Mouse (Mus musculus): Measurements from ENCODE around the gene Bcat2. TPM values are rescaled to one million over a fixed set of nuclear protein-coding genes. Genes with fewer than 3 reads are reported as not detected.
A peak's percentile ranks its signal among the peaks of the same experiment; 100 is the strongest.
"Not testable (repeated sequence)": the region's sequence is repeated elsewhere in the genome, so short reads cannot be mapped to it uniquely, and the experiment has no call there.

Gene Bcat2
- 10 to 100 TPM; 23.5 to 29.9 TPM for total RNA-seq (2021)

- peak; percentile 59 to 63 for DNase-seq
Measured at GRCm38 (mm10) chr7:45570103-45570741, at the start of gene Bcat2. Gene Bcat2 (plus strand): TSS chr7:45570153.

DNA sequence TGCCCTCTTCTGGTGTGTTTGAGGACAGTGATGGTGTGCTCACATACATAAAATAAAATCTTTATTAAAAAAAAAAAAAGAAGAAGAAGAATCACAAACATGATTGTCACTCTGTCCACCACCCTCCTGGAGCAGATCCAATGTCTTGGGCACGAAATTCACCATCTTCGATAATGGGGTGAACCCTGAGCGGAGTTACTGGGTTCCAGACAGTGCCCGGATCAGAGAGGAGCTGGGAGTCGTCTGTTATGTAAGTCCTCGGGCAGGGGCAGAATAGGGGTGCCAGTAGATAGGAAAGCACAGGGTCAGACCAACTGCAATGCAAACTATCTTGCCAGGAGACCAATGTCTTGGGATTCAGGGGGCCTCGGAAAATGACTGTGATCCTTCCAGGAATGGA lies 49.3 kb upstream of the Bcat2 start:
- no peak for DNase-seq

GRCm38 (mm10) chr7:45521728-45522184 lies 48.2 kb upstream of the Bcat2 start:
- peak; percentile 86 to 87 for DNase-seq

GRCm38 (mm10) chr7:45522194-45522752 lies 47.7 kb upstream of the Bcat2 start:
- DNase-seq: no peak

GRCm38 (mm10) chr7:45522957-45523676 lies 46.8 kb upstream of the Bcat2 start:
- DNase-seq: no peak

GRCm38 (mm10) chr7:45523678-45524170 lies 46.2 kb upstream of the Bcat2 start:
- no peak for DNase-seq

- DNase-seq: no peak
Measured at GRCm38 (mm10) chr7:45524841-45525621, 44.9 kb upstream of the Bcat2 start.

DNA sequence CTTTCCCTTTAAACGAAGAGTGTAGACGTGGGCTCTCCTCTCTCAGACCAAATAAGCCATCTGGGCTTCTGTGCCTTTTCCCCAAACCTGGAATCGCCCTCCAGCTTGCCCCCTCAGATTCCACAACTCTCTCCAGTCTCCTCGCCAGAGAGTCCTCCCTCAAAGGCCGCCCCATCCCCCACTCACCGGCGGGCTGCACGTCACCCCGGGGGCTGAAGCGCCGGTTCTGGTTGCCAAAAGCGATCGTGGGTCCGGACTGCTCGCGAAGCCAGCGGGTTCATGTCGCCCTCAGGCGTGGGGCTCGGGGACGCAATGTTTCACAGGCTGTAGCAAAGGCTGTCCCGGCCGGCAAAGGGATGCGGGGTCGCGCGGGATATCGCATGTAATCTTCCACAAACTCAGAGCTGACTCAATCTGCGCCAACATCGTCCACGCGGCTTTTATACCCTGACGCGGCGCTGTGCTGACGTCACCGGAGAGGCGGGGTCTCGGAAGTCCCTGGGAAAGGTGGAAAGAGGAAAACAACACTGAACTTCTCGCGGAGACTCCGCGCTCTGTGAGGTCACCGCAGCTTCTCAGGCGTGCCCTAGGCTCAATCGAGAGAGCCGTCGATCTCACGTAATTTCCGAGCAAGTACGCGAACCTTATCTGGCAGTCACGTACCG lies 44.0 kb upstream of the Bcat2 start, which contains the start of the genes Ppp1r15a and Plekha4:
Gene Ppp1r15a, minus strand, starts transcription at position 460 of the 665 bp plus-strand sequence.
Gene Plekha4, plus strand, starts transcription at position 522 of the 665 bp plus-strand sequence.
- DNase-seq: peak; percentile 95 to 97

DNA sequence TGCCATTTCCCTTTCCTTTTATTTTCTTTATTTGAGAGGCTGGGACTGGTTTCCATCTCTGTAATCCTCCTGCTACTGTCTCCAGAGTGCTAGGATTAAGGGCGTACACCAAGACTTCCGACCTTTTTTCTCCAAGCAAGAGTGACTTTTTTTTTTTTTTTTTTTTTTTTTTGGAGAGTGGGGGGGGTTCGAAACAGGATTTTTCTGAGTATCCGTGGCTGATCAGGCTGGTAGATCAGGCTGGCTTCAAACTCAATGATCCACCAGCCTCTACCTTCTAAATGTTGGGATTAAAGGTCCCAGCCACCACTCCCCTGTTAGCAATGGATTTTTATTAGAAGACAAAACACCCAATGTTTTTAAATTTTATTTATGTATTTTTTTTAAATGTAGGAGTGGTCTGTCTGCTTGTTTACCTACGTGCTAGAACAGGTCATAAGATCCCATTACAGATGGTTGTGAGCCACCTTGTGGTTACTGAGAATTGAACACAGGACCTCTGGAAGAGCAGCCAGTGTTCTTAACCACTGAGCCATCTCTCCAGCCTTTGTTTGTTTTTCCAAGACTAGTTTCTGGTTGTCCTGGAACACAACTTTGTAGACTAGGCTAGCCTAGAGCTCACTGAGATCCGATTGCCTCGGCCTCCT lies 43.4 kb upstream of the Bcat2 start:
- no peak for DNase-seq

- DNase-seq: not testable (repeated sequence)
Measured at GRCm38 (mm10) chr7:45527169-45527568, 42.8 kb upstream of the Bcat2 start.

- DNase-seq: no peak
Measured at GRCm38 (mm10) chr7:45529461-45529860, 40.5 kb upstream of the Bcat2 start.

DNA sequence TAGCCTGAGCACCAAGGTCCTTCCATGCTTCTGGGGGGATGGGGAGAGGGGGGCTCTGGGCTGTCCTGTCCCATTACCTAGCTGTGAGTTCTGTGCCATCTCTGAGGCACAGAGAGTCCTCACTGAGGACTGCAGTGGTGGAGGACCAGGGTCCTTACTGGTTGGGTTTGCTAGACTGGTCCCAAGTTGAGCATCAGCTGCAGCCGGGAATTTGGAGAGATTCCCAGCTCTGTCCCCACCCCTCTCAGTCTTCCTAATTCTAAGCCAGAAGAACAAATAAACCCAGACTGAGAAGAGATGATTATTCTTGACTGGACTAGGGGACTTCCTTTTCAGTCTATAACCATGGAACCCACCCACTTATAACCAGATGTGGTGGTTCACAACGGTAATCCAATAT lies 39.3 kb upstream of the Bcat2 start:
- no peak for DNase-seq

DNA sequence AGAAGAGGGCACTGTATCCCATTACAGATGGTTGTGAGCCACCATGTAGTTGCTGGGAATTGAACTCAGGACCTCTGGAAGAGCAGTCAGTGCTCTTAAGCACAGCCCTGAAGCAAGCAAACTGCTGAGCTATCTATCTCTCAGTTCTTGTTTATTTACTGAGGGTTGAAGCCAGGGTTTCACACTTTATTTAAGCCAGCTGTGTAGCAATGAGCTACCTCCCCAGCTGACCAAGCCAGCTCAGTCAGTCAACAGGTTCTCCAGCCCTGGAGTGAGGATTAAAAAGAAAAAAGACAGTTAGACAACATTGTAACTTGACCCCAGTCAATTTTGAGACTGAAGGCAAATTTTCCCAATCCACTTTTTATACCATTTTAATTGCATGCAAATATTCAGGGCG lies 34.3 kb upstream of the Bcat2 start:
- no peak for DNase-seq

- no peak for DNase-seq
Measured at GRCm38 (mm10) chr7:45537602-45538001, 32.4 kb upstream of the Bcat2 start.

DNA sequence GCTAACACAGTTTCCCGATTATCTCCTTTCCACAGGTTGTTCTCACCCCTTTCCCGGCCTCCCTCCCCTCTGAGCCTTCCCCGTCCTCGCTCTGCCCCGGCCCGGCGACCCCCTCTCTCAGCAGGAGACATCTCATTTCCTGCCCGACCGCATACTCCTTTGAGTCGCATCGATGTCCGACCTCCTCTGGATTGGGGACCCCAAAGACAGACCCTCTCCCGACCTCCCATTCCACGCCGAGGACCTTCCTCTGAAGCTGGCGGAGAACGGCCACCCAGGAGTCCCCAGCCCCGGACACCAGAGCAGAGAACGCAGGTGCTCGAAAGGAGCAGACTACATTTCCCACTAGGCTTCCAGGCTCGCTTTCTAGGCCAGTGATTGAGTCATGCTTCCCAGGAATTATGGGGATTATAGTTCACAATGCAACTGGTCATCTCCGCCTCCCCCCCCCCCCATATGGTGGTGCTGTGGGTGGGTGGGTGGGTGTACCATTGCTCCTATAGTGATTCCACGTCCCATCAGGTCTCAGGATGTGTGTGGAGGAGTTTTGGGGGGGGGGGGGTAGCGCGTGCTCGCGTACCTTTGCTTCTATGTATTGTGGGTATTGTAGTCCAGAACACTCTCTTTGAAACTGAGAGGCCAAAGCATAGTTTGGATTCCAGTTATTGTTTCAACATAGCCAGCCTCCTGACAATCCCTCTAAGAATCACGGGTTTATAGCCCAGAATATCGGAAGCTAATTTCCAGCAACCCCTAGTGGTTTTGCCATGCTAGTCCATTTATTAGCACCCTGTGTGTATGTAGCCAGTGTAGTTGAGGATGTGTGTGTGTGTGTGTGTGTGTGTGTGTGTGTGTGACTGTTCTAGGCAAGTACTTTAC lies 31.6 kb upstream of the Bcat2 start:
- DNase-seq: peak; percentile 47

- DNase-seq: no peak
Measured at GRCm38 (mm10) chr7:45539095-45539494, 30.9 kb upstream of the Bcat2 start.

- no peak for DNase-seq
Measured at GRCm38 (mm10) chr7:45540213-45540612, 29.7 kb upstream of the Bcat2 start.

- no peak for DNase-seq
Measured at GRCm38 (mm10) chr7:45544525-45544924, 25.4 kb upstream of the Bcat2 start.

- DNase-seq: no peak
Measured at GRCm38 (mm10) chr7:45549641-45550436, 20.1 kb upstream of the Bcat2 start.
